Mouse (Mus musculus) testis, postnatal 14 days (tissue): ENCODE results near the gene Mettl23.
A peak's percentile ranks its signal among the peaks of the same experiment; 100 is the strongest.

Experiments
- DNase-seq: peaks from one replicate; pipeline ENCODE4 v3.0.0; 2021; ENCODE audit warnings: low spot score

Mettl23 gene

DNA sequence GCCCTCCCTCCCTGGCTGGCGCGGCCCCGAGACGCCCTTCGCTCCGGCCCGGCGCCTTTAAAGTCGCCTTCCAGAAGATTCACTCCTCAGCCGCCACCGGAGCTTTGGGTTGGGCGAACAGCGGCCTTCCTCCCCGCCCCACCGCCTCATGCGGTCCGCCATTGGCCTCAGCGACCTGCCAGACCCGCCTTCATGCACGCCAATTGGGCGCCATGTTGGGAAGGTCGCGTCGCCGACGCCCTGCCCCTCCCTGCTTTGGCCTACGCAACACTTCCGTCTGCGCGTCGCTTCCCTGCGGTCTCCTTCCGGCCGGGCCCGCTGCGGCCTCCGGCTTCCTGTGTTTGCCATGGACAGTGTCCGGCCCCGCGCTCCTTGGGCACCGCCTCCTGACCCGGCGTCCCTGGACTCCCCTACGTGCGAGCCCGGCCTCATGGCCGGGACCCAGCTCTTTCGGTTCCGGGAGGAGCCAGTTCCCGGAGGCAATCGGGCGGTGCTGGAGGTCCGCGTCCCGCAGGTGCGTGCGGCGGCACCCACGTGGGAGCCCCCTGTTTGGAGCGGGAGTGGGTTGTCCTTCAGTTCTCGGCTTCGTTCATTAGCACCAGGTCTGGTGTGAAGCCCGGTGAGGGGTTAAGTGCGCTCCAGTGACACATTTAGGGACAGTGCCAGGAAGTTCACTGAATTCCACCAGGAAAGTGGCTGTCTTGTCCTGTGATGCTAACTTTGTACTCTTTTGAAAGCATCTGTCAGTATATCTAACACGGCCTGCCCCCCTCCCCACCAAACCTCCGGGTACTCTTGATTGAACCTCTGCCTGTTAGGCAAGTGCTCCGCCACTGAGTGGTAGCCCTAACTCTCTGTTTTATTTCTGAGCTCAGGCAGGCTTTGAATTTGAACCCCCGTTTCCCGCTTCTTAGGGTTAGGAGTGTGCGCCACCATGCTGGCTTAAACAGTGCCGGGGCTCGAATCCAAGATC, at the start of gene Mettl23, which contains the start of gene Jmjd6:
Gene Mettl23 (plus strand): TSS at position 18 of the 973 bp plus-strand sequence.
Gene Jmjd6 (minus strand): TSS at position 189 of the 973 bp plus-strand sequence.
- peak; percentile 97 for DNase-seq

DNA sequence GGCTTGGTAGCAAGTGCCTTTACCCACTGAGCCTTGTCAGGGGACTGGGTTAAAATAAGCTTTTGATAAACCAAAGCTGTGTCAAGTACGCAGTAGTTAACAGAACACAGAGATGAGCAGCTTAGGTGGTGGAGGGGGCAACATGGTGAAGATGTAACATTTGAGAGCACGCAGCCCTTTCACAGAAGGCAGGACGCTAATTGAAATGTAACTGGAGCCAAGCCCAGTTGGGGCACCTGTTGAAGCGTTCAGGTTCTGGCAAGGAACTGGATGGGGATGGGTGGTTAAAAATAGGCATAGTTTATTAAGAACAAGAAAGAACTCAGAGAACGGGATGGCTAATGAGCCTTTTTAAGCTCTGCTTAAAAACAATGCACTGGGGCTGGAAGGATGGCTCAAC, 43.7 kb upstream of the Mettl23 start:
- no peak for DNase-seq

DNA sequence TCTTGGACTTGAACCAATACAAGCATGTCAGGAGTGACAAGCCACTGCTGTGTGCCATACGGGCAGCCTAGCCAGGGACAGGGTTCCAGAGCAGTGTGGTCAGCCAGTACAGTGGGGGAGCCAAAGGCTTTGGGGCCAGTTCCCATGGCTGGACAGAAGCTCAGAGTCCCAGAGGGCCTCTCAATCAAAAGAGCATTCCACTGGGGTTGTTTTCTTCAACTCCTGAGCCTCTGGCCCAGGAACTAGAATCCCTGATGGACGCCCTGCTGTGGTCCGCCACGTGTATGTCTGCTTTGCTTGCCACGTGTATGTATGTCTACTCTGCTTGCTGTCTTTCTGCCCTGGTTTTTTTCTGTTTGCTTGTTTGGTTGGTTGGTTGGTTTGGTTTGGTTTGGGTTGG, 42.0 kb upstream of the Mettl23 start:
- DNase-seq, result no peak

DNA sequence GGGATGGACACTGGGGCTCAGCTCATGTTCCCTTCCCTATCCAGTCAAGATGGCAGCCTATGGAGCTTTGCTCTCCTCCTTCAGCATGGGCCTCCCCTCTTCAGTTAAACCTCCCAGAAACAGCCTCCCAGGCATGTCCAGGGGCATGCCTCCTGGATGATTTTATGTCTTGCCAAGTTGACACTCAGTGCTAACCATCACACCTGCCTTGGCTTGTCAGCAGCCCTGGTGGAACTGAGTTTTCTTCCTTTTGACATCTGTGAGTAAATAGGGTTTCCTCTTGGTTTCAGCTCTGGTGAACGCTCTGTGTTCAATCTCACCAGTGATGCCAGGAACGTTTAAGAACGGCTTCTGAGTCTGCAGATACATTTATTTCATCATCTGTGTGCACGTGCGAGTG, 40.4 kb upstream of the Mettl23 start:
- DNase-seq, result no peak

DNA sequence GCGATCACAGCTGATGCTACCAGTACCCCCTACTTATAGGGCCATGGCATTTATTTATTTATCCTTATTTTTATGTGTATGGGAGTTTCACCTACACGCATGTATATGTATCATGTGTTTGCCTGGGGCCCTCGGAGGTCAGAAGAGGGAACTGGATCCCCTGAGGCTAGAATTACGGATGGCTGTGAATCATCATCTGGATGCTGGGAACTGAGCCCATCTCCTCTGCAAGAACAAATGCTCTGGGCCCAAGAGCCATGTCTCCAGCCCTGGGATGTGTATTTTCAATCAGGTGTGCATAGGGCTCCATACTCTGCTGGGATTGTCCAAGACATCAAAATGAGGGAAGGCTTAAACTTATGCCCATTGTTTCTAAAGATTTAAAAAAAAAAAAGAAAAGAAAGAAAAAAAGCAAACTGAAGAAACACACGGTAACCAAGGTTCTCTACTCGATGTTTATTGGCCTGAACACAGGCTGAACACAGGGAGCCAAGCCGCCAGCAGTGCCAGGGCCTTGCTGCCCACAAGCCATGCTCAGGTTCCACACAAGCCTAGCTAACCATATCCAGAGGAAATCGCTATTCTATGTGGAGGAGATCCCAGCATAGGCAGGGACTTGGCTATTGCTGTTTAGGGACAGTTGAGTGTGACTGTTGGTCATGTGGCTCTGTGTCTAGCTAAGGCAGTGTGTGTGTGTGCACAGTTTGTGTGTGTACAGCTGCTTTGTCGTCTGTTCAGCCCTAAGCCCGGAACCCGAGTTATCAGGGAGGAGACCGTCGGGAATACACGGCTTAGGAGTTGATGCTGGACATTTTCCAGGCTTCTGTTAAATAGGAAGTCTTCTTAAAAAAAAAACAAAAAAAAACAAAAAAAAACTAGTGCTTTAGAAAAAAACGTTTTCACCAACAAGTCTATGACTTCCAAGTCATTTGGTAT, 36.7 kb upstream of the Mettl23 start:
- DNase-seq, result no peak

DNA sequence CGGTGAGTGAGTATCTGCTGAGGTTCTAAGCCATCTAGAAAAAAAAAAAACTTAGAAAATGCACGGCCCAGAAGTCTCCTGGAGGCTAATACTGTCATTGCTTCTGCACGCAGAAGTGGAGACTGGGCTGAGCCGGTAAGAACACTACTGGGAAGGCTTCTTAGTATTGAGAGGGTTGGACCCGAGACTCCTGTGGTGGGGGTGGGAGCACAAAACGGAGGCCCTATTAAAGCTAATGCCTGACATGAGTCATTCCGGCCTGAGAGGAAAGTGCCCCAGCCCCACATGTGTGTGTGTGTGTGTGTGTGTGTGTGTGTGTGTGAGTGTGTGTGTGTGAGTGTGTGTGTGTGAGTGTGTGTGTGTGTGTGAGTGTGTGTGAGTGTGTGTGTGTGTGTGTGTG, 36.0 kb upstream of the Mettl23 start:
- DNase-seq, result no peak

DNA sequence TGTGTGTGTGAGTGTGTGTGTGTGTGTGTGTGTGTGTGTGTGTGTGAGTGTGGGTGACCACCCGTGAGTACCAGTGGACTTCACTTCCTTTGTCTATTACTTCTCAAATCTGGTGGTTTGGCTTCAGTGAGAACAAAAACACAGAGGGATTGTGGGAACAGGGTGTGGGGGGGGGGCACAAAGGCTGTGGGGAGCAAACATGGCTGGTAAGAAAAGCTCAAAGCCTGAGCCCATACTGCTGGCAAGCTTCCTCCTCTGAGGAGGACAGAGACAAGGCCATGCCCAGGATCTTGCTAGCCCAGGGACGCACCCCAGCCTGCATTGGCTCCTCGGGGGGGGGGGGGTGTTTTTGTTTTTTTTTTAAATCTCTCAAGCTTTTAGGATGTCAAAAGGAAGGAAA, 35.6 kb upstream of the Mettl23 start:
- DNase-seq, result no peak

DNA sequence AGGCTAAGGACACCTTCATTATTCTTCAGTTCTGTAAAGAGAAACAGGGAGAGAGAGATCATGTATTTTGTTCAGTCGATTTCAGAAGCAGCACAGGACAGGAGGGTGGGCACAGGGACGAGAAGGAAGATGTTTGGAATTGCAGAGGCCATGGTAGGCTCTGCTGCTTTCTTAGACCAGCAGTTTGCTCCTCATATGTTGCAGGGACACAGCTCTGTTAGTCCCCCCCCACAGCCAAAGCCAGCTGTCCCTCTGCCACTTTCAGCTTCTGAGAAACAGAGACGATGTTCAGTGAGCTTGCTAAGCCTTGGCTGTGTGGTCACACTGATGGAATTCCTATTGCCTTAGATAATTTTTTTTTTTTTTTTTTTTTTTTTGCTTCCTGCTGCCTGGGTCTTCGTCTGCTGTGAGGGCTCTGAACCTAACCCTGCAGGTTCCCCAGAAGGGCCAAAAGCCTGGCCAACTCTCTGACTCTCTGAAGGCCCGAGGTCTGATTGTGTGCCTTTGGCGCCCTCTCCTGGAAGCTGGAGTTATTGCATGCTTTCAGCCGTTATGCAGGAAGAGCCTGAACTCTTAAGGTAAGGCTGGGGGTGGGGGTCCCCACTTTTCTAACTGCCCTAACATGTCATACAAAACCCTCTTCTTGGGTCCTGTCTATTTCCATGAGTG, 35.0 kb upstream of the Mettl23 start:
- peak; percentile 85 for DNase-seq

DNA sequence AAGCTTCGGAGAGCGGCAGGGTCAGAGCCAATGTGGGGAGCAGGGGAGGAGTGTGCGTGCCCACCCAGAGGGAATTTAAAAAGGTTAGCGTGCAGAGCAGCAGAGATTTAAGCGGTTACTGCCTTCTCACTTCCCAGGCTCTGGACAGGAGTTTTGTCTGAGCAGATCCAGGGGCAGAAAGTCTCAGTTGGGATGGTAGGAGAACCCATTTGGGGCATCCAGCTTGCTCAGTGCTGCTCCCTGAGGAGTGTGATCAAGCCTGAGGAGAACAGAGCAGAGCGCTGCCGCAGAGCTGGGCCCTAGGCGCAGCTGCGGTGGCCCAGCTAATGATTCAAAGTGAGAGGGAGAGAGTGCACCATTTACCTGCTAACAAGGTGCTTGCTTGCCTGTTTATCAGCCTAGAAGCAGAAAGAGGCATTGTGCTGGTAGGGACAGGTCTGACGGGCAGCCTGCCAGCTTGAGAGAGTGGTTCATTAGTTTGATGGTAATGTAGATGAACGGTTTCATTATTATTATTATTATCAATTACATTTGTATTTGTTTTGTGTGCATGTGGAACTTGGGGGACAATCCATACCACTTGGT, 34.2 kb upstream of the Mettl23 start:
- no peak for DNase-seq

DNA sequence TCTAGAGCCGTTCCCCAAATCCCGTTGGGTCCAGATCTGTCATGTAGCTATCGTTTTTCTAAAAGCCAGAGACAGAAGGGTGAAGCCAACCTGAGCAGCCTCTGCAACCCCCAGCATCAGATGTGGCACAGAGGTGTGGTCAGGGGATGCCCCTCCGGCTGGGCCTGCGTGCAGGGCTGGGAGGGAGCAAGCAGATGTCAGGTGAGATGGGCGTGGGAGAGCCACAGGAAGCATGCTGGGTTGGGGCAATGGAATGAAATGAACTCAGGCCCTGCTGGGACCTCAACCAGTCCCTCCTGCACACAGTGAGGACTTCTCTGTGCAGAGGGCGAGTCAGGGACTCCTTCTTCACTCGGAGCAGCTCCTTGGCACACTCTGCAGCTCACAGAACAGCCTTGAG, 33.6 kb upstream of the Mettl23 start:
- no peak for DNase-seq

DNA sequence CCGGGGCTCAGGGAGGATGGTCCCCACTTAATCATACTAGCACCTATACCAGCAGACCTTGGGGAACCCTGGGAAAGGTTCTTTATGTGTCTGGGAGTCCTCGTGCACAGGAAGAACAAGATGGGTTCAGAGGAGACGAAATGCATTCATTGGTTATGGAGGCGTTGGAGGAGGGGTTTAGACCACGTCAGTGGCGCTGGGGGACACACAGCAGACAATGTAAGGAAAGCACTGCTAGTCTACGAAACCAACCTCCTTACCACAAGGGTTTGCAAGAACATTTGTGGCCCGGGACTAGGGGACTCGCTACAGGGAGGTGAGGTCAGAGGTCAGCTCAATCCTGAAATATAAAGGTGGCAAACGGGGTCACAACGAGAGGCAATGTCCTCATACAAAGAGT, 32.5 kb upstream of the Mettl23 start:
- no peak for DNase-seq

DNA sequence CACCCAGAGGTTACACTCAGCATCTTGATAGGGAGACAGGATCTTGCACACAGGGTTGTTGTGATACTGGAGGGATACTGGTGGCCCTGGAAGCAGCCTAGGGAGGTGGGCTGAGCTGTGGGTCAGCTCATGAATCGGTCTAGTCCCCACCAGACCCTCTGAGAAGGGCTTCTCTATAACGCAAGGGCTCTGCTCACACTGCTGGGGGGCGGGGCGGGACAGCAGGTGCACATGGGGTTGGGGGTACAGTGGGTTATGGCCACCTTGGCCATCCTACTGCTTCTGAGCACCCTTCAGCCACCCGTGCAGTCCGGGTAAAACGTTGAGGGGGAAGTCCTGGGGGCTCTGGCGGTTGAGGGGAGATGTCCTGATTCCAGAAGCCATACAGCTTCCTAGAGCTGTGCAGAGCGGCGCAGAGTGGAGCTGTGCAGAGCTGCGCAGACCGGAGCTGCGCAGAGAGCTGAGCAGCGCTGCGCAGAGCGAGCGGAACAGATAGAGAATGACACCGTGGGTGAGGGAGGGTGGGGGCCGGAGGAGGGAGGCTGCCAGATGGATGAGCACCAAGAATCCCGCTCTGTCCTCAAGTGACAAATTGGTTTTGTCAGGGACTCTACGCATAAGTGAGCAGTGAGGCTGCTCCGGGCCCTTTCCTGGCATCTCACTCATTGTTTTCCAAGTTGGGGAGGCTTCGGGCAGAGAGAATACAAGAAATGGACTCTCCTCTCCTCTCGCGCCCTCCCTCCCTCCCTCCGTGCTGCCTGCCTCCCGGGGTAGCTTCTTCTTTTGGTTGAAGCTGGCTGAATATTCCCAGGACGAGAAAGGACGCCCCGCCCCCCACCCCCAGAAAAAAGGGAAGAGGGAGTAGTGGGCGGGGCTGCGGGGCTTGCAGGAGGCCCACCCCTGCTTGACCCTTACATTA, 31.8 kb upstream of the Mettl23 start:
- DNase-seq, result peak; percentile 71

DNA sequence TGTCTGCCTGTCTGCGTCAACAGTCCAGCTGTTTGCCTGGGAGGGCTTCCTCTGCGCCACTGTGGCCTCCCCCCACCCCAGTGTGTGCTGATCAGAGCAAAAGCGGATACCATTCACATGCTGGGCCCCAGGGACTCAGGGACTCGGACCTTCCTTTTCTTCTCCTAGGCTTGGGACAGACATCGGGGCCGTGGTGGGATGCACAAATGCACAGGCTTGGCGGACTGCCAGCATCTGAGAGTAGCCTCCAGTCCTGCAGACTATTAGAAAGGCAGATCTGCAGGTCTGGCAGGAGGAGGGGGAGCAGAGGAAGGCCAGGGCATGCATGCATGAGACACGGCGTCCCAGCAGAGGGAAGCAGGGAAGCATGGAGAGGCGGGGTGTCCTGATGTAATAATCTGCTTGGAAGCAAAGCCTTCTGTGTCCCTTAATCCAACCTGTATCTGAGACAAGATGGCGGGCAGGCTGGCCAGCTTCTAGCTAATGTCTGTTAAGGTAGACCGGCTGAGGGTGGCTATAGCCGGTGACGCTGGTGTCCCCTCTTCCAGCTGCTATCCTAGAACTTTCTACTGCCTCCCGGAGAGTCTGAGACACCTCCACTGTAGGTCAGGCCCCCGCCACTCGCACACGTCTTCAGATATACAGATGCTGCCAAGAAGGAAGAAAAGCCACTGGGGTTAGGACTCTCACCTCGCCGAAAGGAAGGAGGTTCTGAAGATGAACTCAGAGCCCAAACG, 30.1 kb upstream of the Mettl23 start:
- no peak for DNase-seq

DNA sequence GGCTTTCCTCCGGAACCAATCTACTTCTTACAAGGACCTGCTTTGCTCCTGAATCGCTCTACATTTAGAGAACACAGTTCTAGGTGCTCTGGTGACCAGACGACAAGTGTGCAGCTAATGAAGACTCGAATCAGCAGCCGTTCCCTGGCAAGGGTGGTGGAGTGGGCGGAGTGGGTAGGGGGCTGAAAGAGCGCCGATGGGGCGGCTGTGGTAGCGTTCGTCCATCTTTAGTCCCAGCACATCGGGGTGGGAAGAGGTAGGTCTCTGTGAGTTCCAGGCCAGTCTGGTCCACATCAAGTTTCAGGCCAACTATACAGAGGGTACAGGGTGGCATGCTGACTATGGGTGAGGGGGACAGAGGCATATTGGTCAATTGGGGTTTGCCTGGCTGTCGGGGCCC, 29.5 kb upstream of the Mettl23 start:
- no peak for DNase-seq

DNA sequence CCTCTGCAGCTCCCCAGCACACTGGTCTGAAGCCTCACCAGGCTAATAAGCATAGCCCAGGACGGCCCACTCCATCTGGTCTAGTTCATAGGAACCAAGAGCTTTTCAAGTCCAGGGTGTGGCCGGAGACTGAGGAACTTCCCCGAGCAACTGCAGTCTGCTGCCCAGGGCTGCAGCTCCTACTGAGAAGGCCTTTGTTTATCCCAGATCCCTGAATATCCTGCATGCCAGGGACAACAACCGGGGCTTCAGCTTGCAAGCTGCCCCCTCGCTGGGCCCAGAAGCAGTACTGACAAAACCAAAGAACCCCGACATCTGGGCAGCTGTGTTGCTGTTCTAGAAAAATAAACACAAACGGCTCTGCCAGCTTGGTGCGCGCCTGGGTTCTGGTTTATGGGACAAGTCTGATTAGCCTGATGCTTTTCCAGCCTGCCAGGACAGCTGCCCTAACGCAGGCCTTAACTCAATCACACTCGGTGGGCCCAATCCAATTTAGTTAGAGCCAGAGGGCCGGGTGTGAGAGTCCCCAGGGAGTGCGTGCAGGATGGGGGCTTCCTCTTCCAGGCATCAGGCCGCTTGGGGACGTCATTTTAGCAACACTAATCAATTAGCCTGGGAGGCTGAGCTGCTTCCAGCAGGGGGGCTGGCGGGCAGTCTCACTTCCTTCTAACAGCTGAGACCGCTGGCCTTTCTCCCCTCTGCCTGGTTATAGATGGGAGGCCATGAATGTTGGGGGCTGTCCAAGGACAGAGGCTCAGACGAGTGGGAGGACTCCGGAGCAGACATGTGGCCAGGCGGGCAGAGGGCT, 28.8 kb upstream of the Mettl23 start:
- peak; percentile 69 for DNase-seq

DNA sequence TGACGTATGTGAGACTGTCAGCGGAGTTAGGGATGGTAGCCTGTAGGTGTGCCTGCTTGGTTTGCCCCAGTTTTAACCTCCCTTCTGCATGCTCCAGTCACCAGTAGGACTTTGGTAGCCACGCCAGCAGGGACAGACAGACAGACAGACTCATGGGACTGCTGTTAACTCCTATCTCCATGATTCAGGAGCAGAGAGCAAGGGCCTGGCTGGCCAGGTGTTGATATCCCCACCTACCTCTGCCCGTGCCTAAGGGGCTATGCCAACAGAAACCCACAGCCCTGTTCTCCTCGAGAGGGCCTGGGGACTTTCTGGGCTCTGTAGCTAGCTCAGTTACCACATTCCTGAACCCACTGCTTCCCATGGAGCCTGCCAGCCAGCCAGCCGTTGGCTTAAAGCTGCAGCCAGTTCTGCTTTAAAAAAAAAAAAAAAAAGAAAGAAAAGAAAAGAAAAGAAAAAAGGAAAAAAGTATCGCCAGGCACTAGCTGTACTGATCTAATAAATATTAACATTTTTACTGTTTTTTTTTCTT, 28.1 kb upstream of the Mettl23 start:
- DNase-seq, result no peak

DNA sequence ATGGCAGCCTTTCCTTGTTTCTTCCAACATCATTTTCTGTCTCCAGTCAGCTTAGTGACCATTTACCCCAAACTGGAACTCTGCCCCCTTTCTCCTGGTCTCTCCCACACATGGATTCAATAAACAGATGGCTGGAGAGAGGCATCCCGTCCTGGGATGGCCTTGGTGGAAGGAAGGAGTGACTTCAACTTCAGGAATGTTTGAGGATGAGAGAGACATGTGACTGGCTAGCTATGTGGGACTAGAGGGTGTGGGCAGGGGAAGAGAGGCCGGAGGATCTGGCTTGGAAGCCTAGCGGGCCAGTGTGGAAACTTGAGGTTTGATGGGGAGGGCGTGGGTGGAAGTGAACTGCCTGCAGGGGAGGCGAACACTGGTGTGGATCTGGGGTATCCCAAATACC, 26.3 kb upstream of the Mettl23 start:
- DNase-seq, result no peak

DNA sequence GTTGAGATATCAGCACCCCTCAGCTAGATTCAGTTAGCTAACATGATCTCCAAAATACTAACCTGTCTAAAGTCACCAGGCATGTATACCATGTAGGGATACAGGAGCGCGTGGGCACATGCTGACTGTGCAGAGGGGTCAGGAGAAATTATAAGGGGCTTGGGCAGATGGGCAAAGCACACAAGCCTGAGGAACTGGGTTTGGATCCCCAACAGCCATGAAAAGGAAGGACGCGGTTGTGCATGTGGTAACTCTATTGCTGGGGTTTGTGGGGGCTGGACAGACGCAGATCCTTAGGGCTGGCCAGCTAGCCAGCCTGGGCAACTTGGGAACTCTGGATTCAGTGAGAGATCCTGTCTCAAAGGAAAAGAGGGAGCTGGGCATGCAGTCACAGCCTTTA, 25.5 kb upstream of the Mettl23 start:
- no peak for DNase-seq

DNA sequence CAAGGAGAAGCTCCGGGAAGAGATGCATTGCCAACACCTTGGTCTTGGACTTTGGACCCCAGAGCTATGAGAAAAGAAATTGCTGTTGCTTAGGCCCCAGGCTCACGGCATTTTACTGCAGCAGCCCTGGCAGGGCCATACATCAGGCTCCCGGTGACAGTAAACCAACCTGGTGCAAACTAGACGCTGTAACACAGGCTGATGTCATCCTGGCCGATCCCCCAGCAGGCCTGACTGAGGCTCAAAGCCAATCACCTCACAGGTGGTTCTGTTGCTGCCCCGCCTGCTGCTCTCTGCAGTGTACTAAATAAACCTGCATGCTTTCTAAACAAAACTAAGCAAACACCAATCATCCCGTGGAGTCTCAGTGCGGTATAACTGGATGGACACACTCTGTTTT, 24.4 kb upstream of the Mettl23 start:
- DNase-seq, result no peak
